Mouse (Mus musculus): ENCODE results near the gene Repin1. TPM values are rescaled to one million over a fixed set of nuclear protein-coding genes. Genes with fewer than 3 reads are reported as not detected.

Repin1 gene
- 41.9 and 45.6 TPM in 2 replicates for polyA plus RNA-seq (2015; fragmentation: Nextera tagmentation; extraction: Ambion mirVana)

- H3K4me3 ChIP-seq (ENCODE audit: low read length): peak within 1 kb of the TSS; percentile 56
- H3K36me3 ChIP-seq (ENCODE audit: control insufficient read depth, insufficient read depth, low read length): peaks cover 26% of the 10 kb centered on the region
- peak within 1 kb of the TSS; percentile 78 for H3K4me2 ChIP-seq (ENCODE audit: low read length)
- H3K9me3 ChIP-seq (ENCODE audit: control insufficient read depth, low read length): peaks cover 18% of the 10 kb centered on the region
- H3K9ac ChIP-seq (ENCODE audit: low read depth, low read length): peak within 1 kb of the TSS; percentile 93
- peak within 1 kb of the TSS; percentile 96 for H3K27ac ChIP-seq (ENCODE audit: low read depth, low read length)
- peak; percentile 94 for ATAC-seq
- 2% methylated on average over 45 of the region's 45 CpGs for WGBS
- no peaks in the 10 kb centered on the region for H3K27me3 ChIP-seq (replicated peaks; ENCODE audit: control insufficient read depth, insufficient read depth, low read length)
- H3K4me1 ChIP-seq (ENCODE audit: control insufficient read depth, insufficient read depth, low read depth, low read length): peaks cover 16% of the 10 kb centered on the region
Observed at GRCm38 (mm10) chr6:48593158-48594042, at the start of gene Repin1, which contains the start of gene Gm44965. Repin1 (plus strand) TSS chr6:48593883. Gm44965 (plus strand) TSS chr6:48593941.

- no peak overlapping the region for H3K4me2 ChIP-seq (ENCODE audit: low read length)
- H3K4me3 ChIP-seq (ENCODE audit: low read length): no peak overlapping the region
- H3K27ac ChIP-seq (ENCODE audit: low read depth, low read length): no peak overlapping the region
- H3K9me3 ChIP-seq (ENCODE audit: control insufficient read depth, low read length): no peaks in the 10 kb centered on the region
- WGBS: 75% methylated on average over 5 of the region's 5 CpGs
- peaks cover 9% of the 10 kb centered on the region for H3K36me3 ChIP-seq (ENCODE audit: control insufficient read depth, insufficient read depth, low read length)
- ATAC-seq: no peak
- no peak overlapping the region for H3K9ac ChIP-seq (ENCODE audit: low read depth, low read length)
- H3K27me3 ChIP-seq (replicated peaks; ENCODE audit: control insufficient read depth, insufficient read depth, low read length): no peaks in the 10 kb centered on the region
- no peaks in the 10 kb centered on the region for H3K4me1 ChIP-seq (ENCODE audit: control insufficient read depth, insufficient read depth, low read depth, low read length)
Observed at GRCm38 (mm10) chr6:48545251-48545650, 48.4 kb upstream of the Repin1 start.

- H3K4me3 ChIP-seq (ENCODE audit: low read length): no peak overlapping the region
- no peak overlapping the region for H3K27ac ChIP-seq (ENCODE audit: low read depth, low read length)
- H3K9me3 ChIP-seq (ENCODE audit: control insufficient read depth, low read length): no peaks in the 10 kb centered on the region
- ATAC-seq: peak; percentile 22; the same call in 1 of the 2 replicates
- no peak overlapping the region for H3K4me2 ChIP-seq (ENCODE audit: low read length)
- WGBS: 57% methylated on average over 1 of the region's 1 CpGs
- no peaks in the 10 kb centered on the region for H3K4me1 ChIP-seq (ENCODE audit: control insufficient read depth, insufficient read depth, low read depth, low read length)
- no peaks in the 10 kb centered on the region for H3K27me3 ChIP-seq (replicated peaks; ENCODE audit: control insufficient read depth, insufficient read depth, low read length)
- no peak overlapping the region for H3K9ac ChIP-seq (ENCODE audit: low read depth, low read length)
- H3K36me3 ChIP-seq (ENCODE audit: control insufficient read depth, insufficient read depth, low read length): peaks cover 2% of the 10 kb centered on the region; the same call in 1 of the 2 replicates
Observed at GRCm38 (mm10) chr6:48546271-48546670, 47.4 kb upstream of the Repin1 start.

GRCm38 (mm10) chr6:48546858-48547257 is 46.8 kb upstream of the Repin1 start:
- Histone ChIP-seq H3K9me3 (ENCODE audit: control insufficient read depth, low read length) (no peaks in the 10 kb centered on the region), H3K4me3 (ENCODE audit: low read length) (no peak overlapping the region), H3K27ac (ENCODE audit: low read depth, low read length) (no peak overlapping the region), H3K4me1 (ENCODE audit: control insufficient read depth, insufficient read depth, low read depth, low read length) (no peaks in the 10 kb centered on the region), H3K27me3 (replicated peaks; ENCODE audit: control insufficient read depth, insufficient read depth, low read length) (no peaks in the 10 kb centered on the region), H3K36me3 (ENCODE audit: control insufficient read depth, insufficient read depth, low read length) (peaks cover 2% of the 10 kb centered on the region; the same call in 1 of the 2 replicates), H3K9ac (ENCODE audit: low read depth, low read length) (no peak overlapping the region), H3K4me2 (ENCODE audit: low read length) (no peak overlapping the region)
- WGBS: 79% methylated on average over 4 of the region's 4 CpGs
- no peak for ATAC-seq

- ATAC-seq: no peak
- Histone ChIP-seq H3K36me3 (ENCODE audit: control insufficient read depth, insufficient read depth, low read length) (no peaks in the 10 kb centered on the region), H3K27me3 (replicated peaks; ENCODE audit: control insufficient read depth, insufficient read depth, low read length) (no peaks in the 10 kb centered on the region)
Observed at GRCm38 (mm10) chr6:48548314-48548713, 45.4 kb upstream of the Repin1 start.

GRCm38 (mm10) chr6:48552918-48553317 is 40.8 kb upstream of the Repin1 start:
- no peak for ATAC-seq
- Histone ChIP-seq H3K4me3 (ENCODE audit: low read length) (no peak overlapping the region), H3K27me3 (replicated peaks; ENCODE audit: control insufficient read depth, insufficient read depth, low read length) (no peaks in the 10 kb centered on the region), H3K4me1 (ENCODE audit: control insufficient read depth, insufficient read depth, low read depth, low read length) (peaks cover 9% of the 10 kb centered on the region), H3K36me3 (ENCODE audit: control insufficient read depth, insufficient read depth, low read length) (no peaks in the 10 kb centered on the region; the same call in 1 of the 2 replicates), H3K27ac (ENCODE audit: low read depth, low read length) (no peak overlapping the region), H3K9me3 (ENCODE audit: control insufficient read depth, low read length) (no peaks in the 10 kb centered on the region), H3K9ac (ENCODE audit: low read depth, low read length) (no peak overlapping the region), H3K4me2 (ENCODE audit: low read length) (no peak overlapping the region)
- WGBS: 63% methylated on average over 4 of the region's 4 CpGs

More at GRCm38 (mm10) chr6:48548314-48548713, 45.4 kb upstream of the Repin1 start:
- Histone ChIP-seq H3K27ac (ENCODE audit: low read depth, low read length) (no peak overlapping the region), H3K4me2 (ENCODE audit: low read length) (no peak overlapping the region), H3K4me1 (ENCODE audit: control insufficient read depth, insufficient read depth, low read depth, low read length) (no peaks in the 10 kb centered on the region), H3K4me3 (ENCODE audit: low read length) (no peak overlapping the region), H3K9ac (ENCODE audit: low read depth, low read length) (no peak overlapping the region), H3K9me3 (ENCODE audit: control insufficient read depth, low read length) (no peaks in the 10 kb centered on the region)
- WGBS: 91% methylated on average over 6 of the region's 6 CpGs

- no peaks in the 10 kb centered on the region; the same call in 1 of the 2 replicates for H3K36me3 ChIP-seq (ENCODE audit: control insufficient read depth, insufficient read depth, low read length)
- H3K4me1 ChIP-seq (ENCODE audit: control insufficient read depth, insufficient read depth, low read depth, low read length): peaks cover 9% of the 10 kb centered on the region
- H3K9me3 ChIP-seq (ENCODE audit: control insufficient read depth, low read length): no peaks in the 10 kb centered on the region
- ATAC-seq: peak; percentile 19
- 71% methylated on average over 4 of the region's 4 CpGs for WGBS
- H3K27me3 ChIP-seq (replicated peaks; ENCODE audit: control insufficient read depth, insufficient read depth, low read length): no peaks in the 10 kb centered on the region
- H3K4me2 ChIP-seq (ENCODE audit: low read length): peak overlapping the region; percentile 76
- H3K27ac ChIP-seq (ENCODE audit: low read depth, low read length): peak overlapping the region; percentile 94
- H3K4me3 ChIP-seq (ENCODE audit: low read length): peak overlapping the region; percentile 62
- peak overlapping the region; percentile 82 for H3K9ac ChIP-seq (ENCODE audit: low read depth, low read length)
Observed at GRCm38 (mm10) chr6:48553819-48554218, 39.9 kb upstream of the Repin1 start.

GRCm38 (mm10) chr6:48554280-48555103 is 39.2 kb upstream of the Repin1 start, which contains the start of gene Lrrc61:
Lrrc61 (plus strand) TSS chr6:48554796.
- Histone ChIP-seq H3K4me3 (ENCODE audit: low read length) (peak within 1 kb of the TSS; percentile 62), H3K4me2 (ENCODE audit: low read length) (peak within 1 kb of the TSS; percentile 76), H3K9ac (ENCODE audit: low read depth, low read length) (peak within 1 kb of the TSS; percentile 82), H3K27me3 (replicated peaks; ENCODE audit: control insufficient read depth, insufficient read depth, low read length) (no peaks in the 10 kb centered on the region), H3K36me3 (ENCODE audit: control insufficient read depth, insufficient read depth, low read length) (no peaks in the 10 kb centered on the region; the same call in 1 of the 2 replicates), H3K27ac (ENCODE audit: low read depth, low read length) (peak within 1 kb of the TSS; percentile 94), H3K4me1 (ENCODE audit: control insufficient read depth, insufficient read depth, low read depth, low read length) (peaks cover 9% of the 10 kb centered on the region), H3K9me3 (ENCODE audit: control insufficient read depth, low read length) (no peaks in the 10 kb centered on the region)
- ATAC-seq: peak; percentile 95
- WGBS: under 1% methylated on average over 39 of the region's 39 CpGs

Data from hindbrain, embryonic 16.5 days (tissue).